Mouse (Mus musculus) limb, embryonic 11.5 days (tissue): ENCODE results near the gene Hoxd12. TPM values are rescaled to one million over a fixed set of nuclear protein-coding genes. Genes with fewer than 3 reads are reported as not detected.

Source experiments
- ATAC-seq: fragments of 200-750 bp; cut with Nextera tagmentation; 2 replicates; pipeline ENCODE4 v1.8.0; 2017; ENCODE audit warnings: low read depth; ENCODE audit not compliant: insufficient number of reproducible peaks, low FRiP score, low TSS enrichment
- DNase-seq: peaks from one replicate; pipeline ENCODE4 v3.0.0-alpha.2; 2015; ENCODE audit warnings: low spot score
- H3K27ac ChIP-seq: fragments of 300-500 bp; sonication (generic); replicated peaks from 2 replicates; pipeline ENCODE4 v1.5.1; 2014; ENCODE audit warnings: low read depth, mild to moderate bottlenecking, low read length
- H3K27me3 ChIP-seq: fragments of 300-500 bp; sonication (generic); 2 replicates; pipeline ENCODE4 v1.6.1; 2014; ENCODE audit warnings: mild to moderate bottlenecking, low read length, mixed read lengths; ENCODE audit not compliant: control insufficient read depth, insufficient read depth
- H3K36me3 ChIP-seq: fragments of 300-500 bp; sonication (generic); 2 replicates; pipeline ENCODE4 v1.6.1; 2014; ENCODE audit warnings: mild to moderate bottlenecking, low read length, moderate library complexity, mixed read lengths; ENCODE audit not compliant: control insufficient read depth, insufficient read depth
- H3K4me1 ChIP-seq: fragments of 300-500 bp; sonication (generic); 2 replicates; pipeline ENCODE4 v1.6.1; 2014; ENCODE audit warnings: low read length, mixed read lengths; ENCODE audit not compliant: control insufficient read depth, insufficient read depth
- H3K4me2 ChIP-seq: fragments of 300-500 bp; sonication (generic); 2 replicates; pipeline ENCODE4 v1.6.1; 2014; ENCODE audit warnings: low read depth, mild to moderate bottlenecking, moderate library complexity; ENCODE audit not compliant: severe bottlenecking
- H3K4me3 ChIP-seq: fragments of 300-500 bp; sonication (generic); 2 replicates; pipeline ENCODE4 v1.5.1; 2014; ENCODE audit warnings: low read depth, low read length
- H3K9ac ChIP-seq: fragments of 300-500 bp; sonication (generic); 2 replicates; pipeline ENCODE4 v1.6.1; 2014; ENCODE audit warnings: mild to moderate bottlenecking, low read length
- H3K9me3 ChIP-seq: fragments of 300-500 bp; sonication (generic); 2 replicates; pipeline ENCODE4 v1.6.1; 2016; ENCODE audit warnings: low read length; ENCODE audit not compliant: control insufficient read depth
- WGBS: fragments of 180-500 bp; shearing (Covaris S2); extraction: QIAGEN DNeasy Blood & Tissue Kit; methylation state at CpG from one replicate; pipeline ENCODE4 v1.1.7; 2014; 5-methylcytosine and 5-hydroxymethylcytosine counted together
- microRNA counts: library from miRNA; unstranded; fragments of <30 nt; microRNA quantifications from one replicate; lab custom pipeline; 2016
- microRNA-seq: library from miRNA; unstranded; fragments of <30 nt; microRNA quantifications from one replicate; pipeline ENCODE4, GENCODE M21; 2016
- polyA plus RNA-seq: library from polyadenylated mRNA; unstranded; fragments of >200 nt; fragmentation: Nextera tagmentation; extraction: Ambion mirVana; gene quantifications from 2 replicates; pipeline ENCODE4 v1.2.1, GENCODE M21; 2014

Gene Hoxd12
- polyA plus RNA-seq, 1 experiment from 2014 or later: 80.7 TPM

DNA sequence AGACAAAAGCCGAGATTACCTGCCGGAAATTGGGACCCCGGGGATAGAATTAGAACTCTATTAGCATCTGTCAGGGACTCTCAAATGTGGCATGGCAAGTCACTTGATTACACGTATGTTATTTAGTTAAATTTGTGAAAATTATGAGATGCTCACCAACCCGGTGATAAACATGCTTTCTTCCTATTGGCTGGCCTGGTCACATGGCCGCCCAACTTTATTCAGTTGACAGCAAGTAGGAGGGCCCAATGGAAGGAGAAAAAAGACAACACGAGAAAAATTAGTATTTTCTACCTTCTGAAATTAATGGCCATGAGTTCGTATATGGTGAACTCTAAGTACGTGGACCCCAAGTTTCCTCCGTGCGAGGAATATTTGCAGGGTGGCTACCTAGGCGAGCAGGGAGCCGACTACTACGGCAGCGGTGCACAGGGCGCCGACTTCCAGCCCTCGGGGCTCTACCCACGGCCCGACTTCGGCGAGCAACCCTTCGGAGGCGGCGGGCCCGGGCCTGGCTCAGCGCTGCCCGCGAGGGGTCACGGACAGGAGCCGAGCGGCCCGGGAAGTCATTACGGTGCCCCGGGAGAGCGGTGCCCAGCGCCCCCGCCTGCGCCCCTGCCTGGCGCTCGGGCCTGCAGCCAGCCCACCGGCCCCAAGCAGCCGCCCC is 52.3 kb downstream of the Hoxd12 start:
- peak; percentile 65 for ATAC-seq
- DNase-seq: peak; percentile 60
- Histone ChIP-seq H3K36me3 (no peaks in the 10 kb centered on the region), H3K4me2 (peak overlapping the region; percentile 90), H3K27ac (no peak overlapping the region), H3K4me3 (peak overlapping the region; percentile 39), H3K9ac (peak overlapping the region; percentile 47), H3K27me3 (peaks cover 49% of the 10 kb centered on the region), H3K4me1 (peaks cover 48% of the 10 kb centered on the region), H3K9me3 (no peaks in the 10 kb centered on the region)
- 2% methylated on average over 43 of the region's 43 CpGs for WGBS

MicroRNAs within 50 kb of the gene (microRNA counts, 519-probe panel; counts per million panel counts)
- 5,259 counts per million, percentile 86 among the panel's probes with 10 or more counts for microRNA mmu-miR-10b (lab: Ali Mortazavi, UCI)

Small RNA genes within 50 kb of the gene (microRNA-seq; reads per million reads assigned to microRNA genes)
- gene Gm44463: not detected
- 38,055 reads per million, percentile 99 among the genes with 10 or more reads in this experiment for gene Mir10b

Other genes with a start within 250 kb of the Hoxd12 start
- gene Lnpk, start 95.6 kb upstream of the Hoxd12 start, polyA plus RNA-seq: 48.1 and 52.2 TPM in 2 replicates
- gene Evx2, start 15.5 kb upstream of the Hoxd12 start, polyA plus RNA-seq: 3.3 and 3.8 TPM in 2 replicates
- 55.3 and 59.8 TPM in 2 replicates for gene Hoxd13, start 6.7 kb upstream of the Hoxd12 start, polyA plus RNA-seq
- 59.6 and 64.4 TPM in 2 replicates for gene Hoxd11, start 4.5 kb downstream of the Hoxd12 start, polyA plus RNA-seq
- 52.0 and 55.0 TPM in 2 replicates for gene Hoxd10, start 16.9 kb downstream of the Hoxd12 start, polyA plus RNA-seq
- 17.1 and 24.1 TPM in 2 replicates for gene Hoxd9, start 22.7 kb downstream of the Hoxd12 start, polyA plus RNA-seq
- 11.6 and 13.1 TPM in 2 replicates for gene Hoxd8, start 29.6 kb downstream of the Hoxd12 start, polyA plus RNA-seq
- 1.2 and 1.4 TPM in 2 replicates for gene Hoxd3, start 36.9 kb downstream of the Hoxd12 start, polyA plus RNA-seq
- gene Hoxd4, start 36.9 kb downstream of the Hoxd12 start, polyA plus RNA-seq: 0.84 and 1.9 TPM in 2 replicates
- gene Gm28230, start 51.7 kb downstream of the Hoxd12 start, polyA plus RNA-seq: 0.45 and 0.55 TPM in 2 replicates
- 0.17 and 0.30 TPM in 2 replicates for gene Hoxd1, start 88.0 kb downstream of the Hoxd12 start, polyA plus RNA-seq
- gene Mtx2, start 150.8 kb downstream of the Hoxd12 start, polyA plus RNA-seq: 128 and 131 TPM in 2 replicates